Mouse (Mus musculus) bone marrow, adult 2 months (tissue): ENCODE data around the gene She. TPM values are rescaled to one million over a fixed set of nuclear protein-coding genes. Genes with fewer than 3 reads are reported as not detected.

Source experiments
- H3K27ac ChIP-seq: fragments of 200-500 bp; 2 replicates; pipeline ENCODE4 v1.5.1; 2012; ENCODE audit warnings: low read depth, mild to moderate bottlenecking, control low read depth, inconsistent platforms, low read length; ENCODE audit not compliant: control insufficient read depth, poor library complexity, insufficient read depth
- H3K4me1 ChIP-seq: fragments of 200-500 bp; 2 replicates; pipeline ENCODE4 v1.6.1; 2011; ENCODE audit warnings: low read length; ENCODE audit not compliant: control insufficient read depth, insufficient read depth
- H3K4me3 ChIP-seq: fragments of 200-500 bp; replicated peaks from 2 replicates; pipeline ENCODE3; 2011; ENCODE audit warnings: mild to moderate bottlenecking, low read depth, low read length, control low read depth; ENCODE audit not compliant: control insufficient read depth
- CTCF ChIP-seq: fragments of 200-500 bp; IDR thresholded peaks from 2 replicates; pipeline ENCODE4 v1.5.1; 2011; ENCODE audit warnings: low read length, control low read depth; ENCODE audit not compliant: control insufficient read depth, insufficient read depth
- POLR2A ChIP-seq: fragments of 200-500 bp; IDR thresholded peaks from 2 replicates; pipeline ENCODE4 v1.6.1; 2011; ENCODE audit warnings: low read depth, mild to moderate bottlenecking, control low read depth, low read length, borderline replicate concordance; ENCODE audit not compliant: control insufficient read depth
- WGBS: fragments of 180-500 bp; shearing (Covaris S2); methylation state at CpG from one replicate; pipeline ENCODE4 v1.1.7; 2018; 5-methylcytosine and 5-hydroxymethylcytosine counted together
- polyA plus RNA-seq: library from polyadenylated mRNA; stranded (reverse); fragments of >200 nt; gene quantifications from 2 replicates; pipeline ENCODE4 v1.2.4, GENCODE M21; 2011; ENCODE audit warnings: low replicate concordance; ENCODE audit not compliant: missing spikeins, insufficient read depth, insufficient read length

She gene
- polyA plus RNA-seq, 1 experiment = 1.7 TPM

- no peak overlapping the region for H3K27ac ChIP-seq
- H3K4me1 ChIP-seq = no peaks in the 10 kb centered on the region; the same call in 1 of the 2 replicates
- no peak for TF ChIP-seq POLR2A
- no peak for TF ChIP-seq CTCF
- whole genome bisulfite sequencing = 73% methylated on average over 12 of the region's 12 CpGs
- H3K4me3 ChIP-seq = no peak overlapping the region
These were observed 10.7 kb upstream of the She start for GRCm38 (mm10) chr3:89820311-89821095.

GRCm38 (mm10) chr3:89821096-89821513, 10.1 kb upstream of the She start:
- Histone ChIP-seq H3K27ac (no peak overlapping the region), H3K4me1 (no peaks in the 10 kb centered on the region; the same call in 1 of the 2 replicates), H3K4me3 (no peak overlapping the region)
- 59% methylated on average over 11 of the region's 11 CpGs for WGBS
- TF ChIP-seq CTCF = no peak
- no peak for TF ChIP-seq POLR2A

GRCm38 (mm10) chr3:89821548-89822480, 9.4 kb upstream of the She start:
- no peak overlapping the region for H3K4me3 ChIP-seq
- H3K27ac ChIP-seq = no peak overlapping the region
- 49% methylated on average over 10 of the region's 10 CpGs for WGBS

GRCm38 (mm10) chr3:89823594-89823993, 7.6 kb upstream of the She start:
- TF ChIP-seq POLR2A = no peak
- TF ChIP-seq CTCF = no peak
- Histone ChIP-seq H3K27ac (no peak overlapping the region), H3K4me3 (no peak overlapping the region), H3K4me1 (no peaks in the 10 kb centered on the region; the same call in 1 of the 2 replicates)
- WGBS = 46% methylated on average over 2 of the region's 2 CpGs

More at GRCm38 (mm10) chr3:89821548-89822480, 9.4 kb upstream of the She start:
- no peak for TF ChIP-seq POLR2A
- no peak for TF ChIP-seq CTCF
- H3K4me1 ChIP-seq = no peaks in the 10 kb centered on the region; the same call in 1 of the 2 replicates

- 68% methylated on average over 3 of the region's 3 CpGs for WGBS
- no peak overlapping the region for H3K4me3 ChIP-seq
- no peak overlapping the region for H3K27ac ChIP-seq
- no peaks in the 10 kb centered on the region for H3K4me1 ChIP-seq
- TF ChIP-seq CTCF (no peak), POLR2A (no peak)
These were observed 4.9 kb upstream of the She start for GRCm38 (mm10) chr3:89826295-89826694.

- no peak for TF ChIP-seq POLR2A
- TF ChIP-seq CTCF = no peak
- H3K4me1 ChIP-seq = no peaks in the 10 kb centered on the region; the same call in 1 of the 2 replicates
- H3K4me3 ChIP-seq = no peak overlapping the region
- no peak overlapping the region for H3K27ac ChIP-seq
- WGBS = 18% methylated on average over 8 of the region's 8 CpGs
These were observed 4.2 kb downstream of the She start for GRCm38 (mm10) chr3:89835362-89835761.

GRCm38 (mm10) chr3:89842258-89842657, 11.1 kb downstream of the She start:
- TF ChIP-seq CTCF = peak; percentile 64
- no peak for TF ChIP-seq POLR2A
- no peaks in the 10 kb centered on the region for H3K4me1 ChIP-seq
- 72% methylated on average over 4 of the region's 4 CpGs for WGBS
- no peak overlapping the region for H3K4me3 ChIP-seq
- no peak overlapping the region for H3K27ac ChIP-seq

GRCm38 (mm10) chr3:89843148-89843547, 12.0 kb downstream of the She start:
- 7% methylated on average over 9 of the region's 9 CpGs for WGBS
- H3K27ac ChIP-seq = no peak overlapping the region
- no peak overlapping the region for H3K4me3 ChIP-seq
- no peaks in the 10 kb centered on the region for H3K4me1 ChIP-seq
- TF ChIP-seq POLR2A (no peak), CTCF (peak; percentile 28; the same call in 1 of the 2 replicates)
